Mouse (Mus musculus): Measurements from ENCODE around the gene Catsperb. TPM values are rescaled to one million over a fixed set of nuclear protein-coding genes. Genes with fewer than 3 reads are reported as not detected.

The Catsperb gene
- not detected for polyA plus RNA-seq (2017; shearing (Covaris generic))

DNA sequence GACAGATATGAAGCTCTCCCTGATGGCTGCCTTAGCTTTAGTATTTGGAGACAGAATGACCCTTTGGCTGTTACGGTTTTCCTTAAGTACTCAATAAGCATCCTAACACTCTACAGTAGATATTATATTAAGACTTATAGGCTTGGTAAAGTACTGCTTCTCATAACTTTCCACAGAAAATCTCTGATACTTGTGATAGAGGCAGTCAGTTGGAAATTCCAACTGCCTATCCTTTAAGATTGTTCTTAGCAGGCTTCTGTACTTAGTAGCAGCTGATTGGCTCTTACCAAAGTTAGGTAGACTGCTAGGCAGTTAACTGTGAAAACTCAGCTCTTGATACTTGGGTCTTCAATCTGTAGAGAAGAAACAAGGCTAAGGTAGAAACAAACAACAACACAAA, at the start of gene Catsperb:
Catsperb (plus strand) TSS at position 301 of the 400 bp plus-strand sequence.

Data from CD4-positive, CD25-positive, alpha-beta regulatory T cell, adult 9 weeks (primary cell).